Mouse (Mus musculus) brain, embryonic 14.5 days (tissue): ENCODE measurements around the gene Acp2.
"Not testable (repeated sequence)": the region's sequence is repeated elsewhere in the genome, so short reads cannot be mapped to it uniquely, and the experiment has no call there.

Experiments used
- CTCF ChIP-seq: fragments of 200-500 bp; IDR thresholded peaks from 2 replicates; pipeline ENCODE4 v1.5.1; 2012; ENCODE audit warnings: inconsistent platforms, mild to moderate bottlenecking, moderate library complexity, borderline replicate concordance; ENCODE audit not compliant: insufficient read depth, insufficient read length; ENCODE audit errors: extremely low read depth
- POLR2A ChIP-seq: fragments of 200-500 bp; IDR thresholded peaks from 2 replicates; pipeline ENCODE4 v1.6.1; 2012; ENCODE audit warnings: mild to moderate bottlenecking, inconsistent platforms, borderline replicate concordance; ENCODE audit not compliant: poor library complexity, insufficient read depth, insufficient read length, severe bottlenecking; ENCODE audit errors: extremely low read depth

DNA sequence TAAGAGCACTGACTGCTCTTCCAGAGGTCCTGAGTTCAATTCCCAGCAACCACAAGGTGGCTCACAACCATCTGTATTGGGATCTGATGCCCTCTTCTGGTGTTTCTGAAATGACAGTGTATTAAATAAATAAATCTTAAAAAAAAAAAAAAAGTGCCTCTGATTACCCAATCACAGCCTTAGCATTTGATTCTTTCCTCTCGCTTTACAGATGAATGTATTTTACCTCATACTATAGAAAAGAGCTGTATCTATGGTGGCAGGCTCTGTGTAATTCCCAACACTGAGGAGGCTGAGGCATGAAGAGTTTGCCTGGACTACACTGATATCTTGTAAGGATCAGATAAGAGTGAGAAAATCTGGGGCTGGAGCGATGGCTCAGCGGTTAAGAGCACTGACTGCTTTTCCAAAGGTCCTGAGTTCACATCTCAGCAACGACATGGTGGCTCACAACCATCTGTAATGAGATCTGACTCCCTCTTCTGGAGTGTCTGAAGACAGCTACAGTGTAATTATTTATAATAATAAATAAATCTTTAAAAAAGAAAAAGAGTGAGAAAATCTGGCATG, 34.9 kb downstream of the Acp2 start:
- TF ChIP-seq CTCF, result peak; percentile 21; the same call in 1 of the 2 replicates
- TF ChIP-seq POLR2A, result not testable (repeated sequence)
